Mouse (Mus musculus) spleen, adult 12 weeks (tissue): ENCODE measurements around the gene Arid3b.

Source experiments
- DNase-seq: peaks from one replicate; pipeline ENCODE4 v3.0.0; 2022; ENCODE audit warnings: low spot score

The Arid3b gene

GRCm38 (mm10) chr9:57775026-57775425 lies 61.6 kb downstream of the Arid3b start:
- no peak for DNase-seq

- no peak for DNase-seq
These were observed 62.4 kb downstream of the Arid3b start for GRCm38 (mm10) chr9:57774168-57774567.

GRCm38 (mm10) chr9:57773754-57774153 lies 62.8 kb downstream of the Arid3b start:
- DNase-seq = no peak

DNA sequence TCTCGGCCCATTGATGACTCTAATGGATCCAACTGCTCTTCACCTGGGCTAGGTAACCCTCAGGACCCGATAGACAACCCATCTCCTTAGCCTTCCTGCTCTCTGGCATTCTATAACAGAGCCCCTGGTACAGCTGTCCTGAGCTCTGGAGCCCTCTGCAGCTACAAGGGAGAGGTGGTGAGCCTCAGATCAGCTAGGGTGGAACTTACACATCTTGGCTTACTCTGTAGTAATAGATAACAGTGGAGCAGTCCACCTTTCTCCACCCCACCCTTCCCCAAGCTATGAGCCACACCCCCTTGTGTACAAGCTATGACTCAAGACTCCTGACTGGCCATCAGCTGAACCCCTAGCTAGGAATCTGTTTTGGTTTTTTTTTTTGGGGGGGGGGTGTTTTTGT lies 65.8 kb downstream of the Arid3b start:
- DNase-seq = peak; percentile 44

- peak; percentile 23 for DNase-seq
These were observed 66.4 kb downstream of the Arid3b start for GRCm38 (mm10) chr9:57770214-57770613.

DNA sequence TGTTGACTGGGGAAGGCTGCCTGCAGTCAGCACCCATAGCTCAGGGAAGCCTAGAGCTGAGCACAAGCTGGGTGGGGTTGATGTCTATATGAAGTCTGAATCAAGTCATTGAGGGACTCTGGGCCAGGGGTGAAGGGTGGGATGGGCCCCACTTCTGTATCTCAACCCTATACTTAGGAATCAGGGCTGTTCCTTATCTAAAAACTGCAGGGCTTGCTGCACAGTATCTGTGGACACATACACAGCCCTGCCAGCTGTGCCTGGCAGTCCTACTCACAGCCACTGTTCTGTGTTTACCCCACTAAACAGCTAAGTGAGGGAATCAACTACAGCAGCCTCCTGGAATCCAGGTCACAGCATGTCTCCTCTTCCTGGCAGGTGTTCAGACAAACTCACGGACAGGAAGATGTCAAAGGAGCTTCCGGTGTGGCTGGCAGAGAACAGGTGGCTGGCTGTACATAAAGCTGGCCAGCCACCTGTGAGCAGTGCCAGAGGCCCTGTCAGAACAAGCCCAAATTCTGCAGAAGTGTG lies 67.0 kb downstream of the Arid3b start:
- peak; percentile 46 for DNase-seq

- no peak for DNase-seq
These were observed 69.4 kb downstream of the Arid3b start for GRCm38 (mm10) chr9:57767231-57767630.

GRCm38 (mm10) chr9:57766431-57766830 lies 70.2 kb downstream of the Arid3b start:
- DNase-seq = no peak

- peak; percentile 66 for DNase-seq
These were observed 70.9 kb downstream of the Arid3b start, which contains the start of gene Clk3 for GRCm38 (mm10) chr9:57765364-57766351. Clk3 (minus strand) TSS chr9:57765860.

GRCm38 (mm10) chr9:57764974-57765363 lies 71.6 kb downstream of the Arid3b start:
- peak; percentile 90 for DNase-seq

- peak; percentile 76 for DNase-seq
These were observed 72.2 kb downstream of the Arid3b start for GRCm38 (mm10) chr9:57764147-57764973.

DNA sequence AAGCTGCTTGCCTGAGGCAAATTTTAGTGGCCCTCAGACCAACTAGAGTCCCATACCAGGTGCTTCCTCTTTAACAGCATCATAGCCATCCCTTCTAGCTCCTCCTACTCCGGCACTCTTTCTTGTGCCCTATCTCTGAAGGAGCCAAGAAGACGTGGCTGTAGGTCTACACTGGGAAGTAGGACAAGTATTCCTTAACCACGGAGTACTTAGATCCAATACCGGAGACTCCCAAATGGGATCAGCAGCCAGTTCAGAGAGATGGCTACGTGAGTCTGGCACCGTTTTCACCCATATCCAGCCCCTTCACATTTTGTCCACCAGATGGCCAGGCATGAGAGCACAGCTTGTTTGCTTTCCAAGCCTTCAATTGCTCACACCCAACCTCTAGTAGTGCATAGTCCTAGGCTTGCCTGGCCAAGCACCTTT lies 74.0 kb downstream of the Arid3b start:
- DNase-seq = peak; percentile 48

DNA sequence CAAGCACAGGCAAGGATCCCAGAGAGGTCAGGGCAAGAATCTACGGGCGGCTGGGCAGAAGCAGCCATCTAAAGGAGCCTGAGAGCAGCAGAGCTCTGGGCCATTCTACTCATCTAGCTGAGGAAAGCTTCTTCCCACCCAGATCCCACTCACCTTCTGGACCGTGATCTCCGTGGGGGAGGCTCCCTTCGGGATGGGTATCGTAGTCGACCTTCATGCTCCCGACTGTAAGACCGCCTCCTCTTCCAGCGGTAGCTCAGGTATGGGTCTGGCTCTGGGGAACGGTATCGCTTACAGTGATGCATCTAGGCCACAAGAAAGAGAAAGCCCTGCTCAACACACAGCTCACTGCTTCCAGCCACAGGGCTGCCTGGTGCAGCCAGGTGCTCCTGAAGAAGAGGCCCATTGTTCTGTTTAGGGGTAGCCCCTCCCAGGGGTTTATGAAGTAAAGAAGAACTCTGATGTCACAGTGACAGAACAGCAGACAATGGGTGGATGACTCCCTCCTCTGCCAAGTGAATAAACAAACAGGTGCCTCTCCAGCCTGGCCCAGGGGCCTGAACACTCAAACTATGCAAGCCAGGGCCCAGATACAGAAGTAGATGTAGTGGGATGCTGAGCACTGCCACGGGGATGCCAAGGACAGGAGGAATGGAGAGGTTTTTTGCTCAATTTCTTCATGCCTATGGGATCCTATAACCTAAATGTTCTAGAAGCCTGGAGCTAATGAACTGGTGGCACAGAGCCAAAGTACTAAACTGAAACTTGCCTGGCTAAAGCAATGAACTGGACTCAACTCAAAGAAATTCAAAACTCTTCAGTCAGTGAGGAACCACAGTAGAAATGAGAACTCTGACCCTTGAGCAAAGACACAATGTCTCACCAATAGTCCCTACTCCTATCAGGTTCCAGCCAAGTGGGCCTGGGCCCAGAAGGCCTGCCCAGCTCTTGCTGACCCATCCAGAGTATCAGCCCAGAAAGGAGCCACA lies 74.7 kb downstream of the Arid3b start:
- DNase-seq = no peak

DNA sequence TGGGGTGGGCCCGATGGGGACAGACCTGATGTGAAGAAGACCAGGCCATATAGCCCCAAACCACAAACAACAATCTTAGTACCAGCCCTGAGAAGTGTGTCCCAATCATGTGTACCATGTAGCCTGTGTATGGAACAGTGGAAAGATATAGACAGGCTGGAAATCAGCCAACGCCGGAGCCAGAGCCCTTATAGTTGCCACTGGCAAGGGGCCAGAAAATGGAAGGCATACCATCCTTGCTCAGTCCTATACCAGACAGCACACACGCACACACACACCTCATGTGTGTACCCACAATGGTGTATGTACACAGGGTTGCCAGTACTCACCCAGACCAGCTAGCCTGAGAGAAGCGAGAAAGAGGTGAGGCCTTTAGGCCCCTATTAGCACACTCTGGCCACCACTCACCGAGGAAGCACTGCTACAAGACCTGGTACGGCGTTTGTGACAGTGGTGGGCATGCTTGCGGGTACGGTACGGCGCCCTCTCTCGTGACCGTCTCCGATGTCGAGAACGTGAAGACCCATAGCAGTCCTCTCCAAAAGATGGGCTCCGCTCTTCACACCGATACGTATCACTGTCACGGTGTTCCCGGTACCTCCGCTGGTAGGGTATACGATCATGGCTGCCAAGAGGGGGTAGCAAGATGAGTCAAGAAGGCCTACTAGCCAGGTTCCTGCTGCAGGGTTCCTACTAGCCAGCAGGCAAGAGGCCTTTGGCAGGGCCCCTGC lies 76.0 kb downstream of the Arid3b start:
- DNase-seq = no peak

- peak; percentile 69 for DNase-seq
These were observed 77.3 kb downstream of the Arid3b start for GRCm38 (mm10) chr9:57759289-57759688.

DNA sequence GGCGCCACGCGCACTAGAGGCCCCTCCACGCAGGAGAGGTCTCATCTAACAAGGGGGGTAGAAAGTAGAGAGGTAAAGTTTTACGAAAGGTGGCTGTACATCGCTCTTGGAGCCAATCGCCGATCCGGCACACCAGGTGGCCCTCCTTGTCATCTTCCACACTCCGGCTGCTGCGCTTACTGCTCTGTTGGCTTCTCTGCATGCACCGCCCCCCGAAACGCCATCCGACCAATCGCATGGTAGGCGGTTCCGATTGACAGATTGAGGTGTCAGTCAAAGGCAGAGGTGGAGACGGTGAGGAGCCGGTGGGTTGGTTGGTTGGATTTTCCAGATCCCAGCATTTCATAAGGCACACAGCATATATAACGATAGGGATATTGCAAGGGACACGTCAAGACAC lies 78.1 kb downstream of the Arid3b start:
- DNase-seq = no peak

- peak; percentile 36 for DNase-seq
These were observed 79.0 kb downstream of the Arid3b start for GRCm38 (mm10) chr9:57757578-57757977.

GRCm38 (mm10) chr9:57750901-57751300 lies 85.7 kb downstream of the Arid3b start:
- DNase-seq = no peak

DNA sequence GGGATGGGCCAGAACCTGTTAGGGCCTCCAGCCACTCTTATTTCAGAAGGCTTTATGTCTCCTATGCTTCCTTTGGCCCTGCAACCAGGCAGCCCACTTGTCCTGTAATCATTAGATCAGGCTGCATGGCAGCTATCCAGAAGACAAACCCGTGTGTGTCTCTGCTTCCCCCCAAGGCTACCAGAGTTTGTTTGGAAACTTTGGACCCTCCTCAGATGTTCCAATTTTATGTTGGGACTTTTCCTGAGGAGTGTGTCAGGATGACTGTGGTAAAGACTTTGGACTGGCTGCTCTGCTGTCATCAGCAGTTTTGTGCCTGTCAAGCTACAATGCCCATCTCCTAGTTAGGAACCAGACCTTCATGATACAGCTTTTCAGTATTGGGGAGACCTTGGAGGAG lies 87.8 kb downstream of the Arid3b start:
- no peak for DNase-seq

DNA sequence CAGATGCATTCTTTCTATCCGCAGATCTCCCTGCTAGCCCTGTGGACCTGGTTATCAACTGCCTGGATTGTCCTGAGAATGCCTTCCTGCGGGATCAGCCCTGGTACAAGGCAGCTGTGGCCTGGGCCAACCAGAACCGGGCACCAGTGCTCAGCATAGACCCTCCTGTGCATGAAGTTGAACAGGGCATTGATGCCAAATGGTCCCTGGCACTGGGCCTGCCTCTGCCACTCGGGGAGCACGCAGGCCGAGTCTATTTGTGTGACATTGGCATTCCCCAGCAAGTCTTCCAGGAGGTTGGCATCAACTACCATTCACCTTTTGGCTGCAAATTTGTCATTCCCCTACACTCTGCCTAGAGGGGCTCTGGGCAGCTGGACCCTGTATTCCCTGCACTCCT lies 88.5 kb downstream of the Arid3b start:
- DNase-seq = no peak
